Mouse (Mus musculus): ENCODE data around the gene Phlda2.
A peak's percentile ranks its signal among the peaks of the same experiment; 100 is the strongest.

DNA sequence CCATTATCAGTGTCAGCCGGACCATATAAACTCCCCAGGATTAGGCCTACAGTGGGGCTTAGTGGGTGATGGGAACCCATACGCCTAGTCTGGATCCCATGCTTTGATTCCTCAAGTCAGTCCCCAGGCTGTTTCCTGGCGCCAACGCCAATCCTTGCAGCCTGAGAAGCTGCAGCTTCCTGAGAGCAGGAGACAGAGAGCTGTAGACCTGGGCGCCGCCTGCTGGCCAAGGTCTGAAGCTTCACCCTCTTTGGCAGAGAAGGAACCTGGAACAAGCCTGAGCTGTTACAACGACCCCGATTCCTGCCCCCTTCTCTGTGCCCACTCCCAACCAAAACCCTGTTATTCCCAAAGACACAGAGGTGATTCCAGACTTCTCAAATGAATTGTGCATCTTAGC, 33.0 kb downstream of the Phlda2 start:
- peak; percentile 77 for TF ChIP-seq CTCF (IDR thresholded peaks at IDR 0.05; ENCODE audit: extremely low read depth, insufficient read depth, low read length)
- TF ChIP-seq POLR2A (IDR thresholded peaks at IDR 0.05; ENCODE audit: extremely low read depth, insufficient read depth, low read length) = no peak

Measured in cortical plate, adult 2 months (tissue).